Mouse (Mus musculus): Measurements from ENCODE around the gene Actl11.

Gene Actl11

DNA sequence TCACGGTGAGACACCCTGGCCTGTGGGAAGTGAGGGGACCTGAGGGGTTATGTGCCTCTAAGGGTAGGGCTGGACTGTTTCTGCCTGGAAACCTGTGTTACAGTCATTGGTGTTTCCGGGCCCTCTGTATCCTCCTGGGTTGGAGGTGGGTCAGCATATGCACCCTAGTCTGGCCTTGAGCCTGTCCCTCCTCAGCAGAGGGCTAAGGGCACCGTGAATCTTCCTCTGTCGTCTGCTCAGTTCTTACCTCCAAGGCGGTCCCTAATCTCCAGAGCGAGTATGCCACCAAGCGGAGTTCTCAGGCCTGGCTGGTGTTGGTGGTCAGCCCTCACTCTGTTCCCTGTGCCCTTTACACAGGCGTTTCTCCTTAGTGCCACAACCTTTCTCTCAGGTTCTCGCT is 34.6 kb downstream of the Actl11 start:
- no peak for DNase-seq (ENCODE audit: low spot score)

DNA sequence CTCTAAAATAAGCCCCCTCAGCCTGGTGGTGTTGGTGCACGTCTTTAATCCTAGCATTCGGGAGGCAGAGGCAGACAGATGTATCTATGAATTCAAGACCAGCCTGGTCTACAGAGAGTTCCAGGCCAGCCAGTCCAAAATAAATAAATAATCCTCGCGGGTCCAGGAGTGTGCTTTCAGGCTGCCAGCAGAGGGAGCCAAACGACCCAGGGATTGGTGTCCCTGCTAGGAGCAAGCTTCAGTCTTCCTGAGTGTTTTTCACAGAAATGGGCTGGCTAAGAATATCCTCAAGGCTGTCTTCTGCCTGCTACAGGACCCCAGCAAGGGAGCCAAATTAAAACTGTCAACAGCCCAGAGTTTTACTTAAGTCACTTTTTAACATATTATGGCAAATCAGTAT is 35.4 kb downstream of the Actl11 start:
- DNase-seq (ENCODE audit: low spot score), result peak; percentile 80

DNA sequence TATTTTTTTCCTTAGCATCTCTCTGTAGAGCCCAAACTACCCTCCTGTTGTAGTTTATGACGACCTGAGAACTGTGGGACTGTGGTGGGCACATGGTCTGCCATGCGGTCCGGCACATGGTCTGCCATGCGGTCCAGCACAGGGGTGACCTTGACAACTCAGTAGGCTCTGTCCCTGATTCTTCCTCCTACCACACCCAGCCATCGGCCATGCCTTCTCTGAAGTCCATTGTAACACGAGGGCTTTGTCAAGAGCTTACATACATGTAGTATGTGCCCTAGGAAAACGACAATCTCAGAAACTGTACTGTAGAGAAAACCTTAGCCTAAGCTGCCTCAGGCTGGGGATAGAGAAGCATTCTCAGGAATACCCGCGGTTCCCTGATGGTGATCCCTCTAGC is 36.4 kb downstream of the Actl11 start:
- no peak for DNase-seq (ENCODE audit: low spot score)

DNA sequence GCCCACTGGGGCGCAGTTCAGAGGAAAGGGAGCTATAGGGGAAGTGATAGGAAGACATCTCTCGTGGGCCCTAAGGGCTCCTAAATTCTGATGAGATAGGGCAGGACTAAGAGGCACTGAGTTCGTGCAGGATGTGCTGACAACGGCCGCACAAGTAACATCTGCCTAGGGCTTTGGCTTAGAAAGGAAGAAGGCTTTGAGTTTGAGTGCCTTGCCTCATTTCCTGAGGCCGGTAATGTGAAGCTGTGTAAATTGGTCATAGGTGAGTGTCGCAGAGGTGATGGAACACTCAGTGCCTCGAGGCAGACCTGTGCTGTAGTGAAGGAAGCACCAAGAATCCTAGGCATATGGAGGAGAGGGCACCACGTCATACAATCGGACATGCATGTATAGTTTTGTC is 38.4 kb downstream of the Actl11 start:
- no peak for DNase-seq (ENCODE audit: low spot score)

DNA sequence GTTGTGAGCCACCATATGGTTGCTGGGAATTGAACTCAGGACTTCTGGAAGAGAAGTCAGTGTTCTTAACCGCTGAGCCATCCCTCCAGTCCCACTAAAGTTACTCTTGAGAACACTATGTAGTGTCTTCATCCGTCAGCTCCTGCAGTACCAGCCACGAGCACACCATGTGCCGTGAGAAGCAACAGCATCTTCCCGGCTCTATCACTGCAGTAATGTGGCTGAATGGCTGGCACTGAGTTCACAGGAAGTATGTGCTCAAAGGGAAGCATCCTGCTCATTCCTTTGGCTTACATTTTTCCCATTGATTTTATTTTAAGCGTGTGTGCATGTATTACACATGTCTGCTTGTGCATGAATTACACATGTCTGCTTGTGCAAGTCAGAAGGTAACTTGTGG is 39.2 kb downstream of the Actl11 start:
- no peak for DNase-seq (ENCODE audit: low spot score)

DNA sequence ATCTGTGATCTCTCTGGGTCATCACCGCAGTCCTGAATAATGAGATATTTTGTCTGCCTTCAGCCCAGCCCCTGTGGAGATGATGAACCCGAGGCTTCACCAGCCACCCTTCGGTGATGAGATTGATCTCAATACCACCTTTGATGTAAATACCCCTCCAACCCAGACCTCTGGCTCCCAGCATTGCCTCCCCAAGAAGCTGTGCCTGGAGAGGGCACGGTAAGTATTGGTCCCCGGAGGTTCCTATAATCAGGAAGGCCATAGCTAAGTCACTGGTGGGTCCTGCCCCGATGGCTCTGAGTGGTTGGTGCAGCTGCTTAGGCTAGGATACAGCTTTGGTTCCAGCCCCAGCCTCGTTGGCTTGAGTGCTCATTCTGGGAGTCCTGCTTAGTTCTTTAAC is 40.3 kb downstream of the Actl11 start:
- DNase-seq (ENCODE audit: low spot score), result no peak

DNA sequence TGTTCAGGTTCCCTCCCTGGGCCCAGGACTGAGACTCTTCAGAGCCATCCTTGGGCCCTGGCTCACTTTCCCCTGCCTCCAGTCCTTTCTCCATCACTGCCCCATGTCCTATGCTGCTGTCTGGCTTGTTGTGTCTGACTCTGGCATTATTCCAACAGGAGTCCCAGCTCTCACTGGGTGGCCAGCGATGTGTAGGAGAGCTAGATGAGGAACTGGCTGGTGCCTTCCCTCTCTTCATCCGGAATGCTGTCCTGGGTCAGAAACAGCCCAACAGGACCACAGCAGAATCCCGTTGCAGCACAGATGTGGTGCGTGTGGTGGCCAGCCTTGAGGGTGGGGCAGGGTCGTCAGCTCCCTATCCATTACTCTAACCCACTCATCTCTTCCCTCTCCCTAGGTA is 42.0 kb downstream of the Actl11 start:
- no peak for DNase-seq (ENCODE audit: low spot score)

DNA sequence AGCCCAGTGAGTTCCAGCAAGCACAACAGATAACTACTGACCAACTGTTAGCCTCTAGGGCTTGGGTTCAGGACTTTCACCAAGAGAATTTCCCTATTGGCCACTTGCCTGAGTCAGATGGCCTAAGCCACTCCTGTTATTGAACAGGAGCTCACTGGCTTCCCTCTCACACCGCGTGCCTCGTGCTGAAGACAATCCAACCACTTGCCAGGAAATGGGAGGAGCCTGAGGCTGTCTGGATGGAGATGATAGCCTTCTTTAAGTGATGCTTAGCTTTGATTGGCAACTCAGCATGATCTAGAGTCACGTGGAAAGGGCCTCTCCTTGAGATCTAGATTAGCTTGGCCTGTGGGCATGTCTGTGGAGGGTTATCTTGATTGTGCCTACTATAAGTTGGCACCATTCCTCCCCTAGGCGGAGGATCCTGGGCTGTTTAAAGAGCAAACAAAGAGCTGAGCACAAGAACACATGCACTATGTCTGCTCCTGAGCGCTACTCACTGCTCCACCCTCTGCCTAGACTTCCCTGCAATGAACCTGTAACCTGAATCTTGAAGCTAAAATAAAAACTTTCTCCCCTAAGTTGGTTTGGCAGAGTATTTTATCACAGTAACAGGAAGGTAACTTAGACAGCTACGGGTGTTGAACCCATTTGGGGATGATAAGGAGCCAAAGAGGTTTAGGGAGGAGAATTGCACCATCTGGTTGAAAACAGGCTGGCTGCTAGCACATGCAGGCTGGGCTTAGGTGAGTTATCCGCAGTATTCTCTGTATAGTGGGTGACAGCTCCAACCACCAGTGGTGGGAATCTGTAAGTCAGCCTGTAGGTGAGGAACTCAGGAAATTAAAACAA is 43.6 kb downstream of the Actl11 start:
- DNase-seq (ENCODE audit: low spot score), result no peak

DNA sequence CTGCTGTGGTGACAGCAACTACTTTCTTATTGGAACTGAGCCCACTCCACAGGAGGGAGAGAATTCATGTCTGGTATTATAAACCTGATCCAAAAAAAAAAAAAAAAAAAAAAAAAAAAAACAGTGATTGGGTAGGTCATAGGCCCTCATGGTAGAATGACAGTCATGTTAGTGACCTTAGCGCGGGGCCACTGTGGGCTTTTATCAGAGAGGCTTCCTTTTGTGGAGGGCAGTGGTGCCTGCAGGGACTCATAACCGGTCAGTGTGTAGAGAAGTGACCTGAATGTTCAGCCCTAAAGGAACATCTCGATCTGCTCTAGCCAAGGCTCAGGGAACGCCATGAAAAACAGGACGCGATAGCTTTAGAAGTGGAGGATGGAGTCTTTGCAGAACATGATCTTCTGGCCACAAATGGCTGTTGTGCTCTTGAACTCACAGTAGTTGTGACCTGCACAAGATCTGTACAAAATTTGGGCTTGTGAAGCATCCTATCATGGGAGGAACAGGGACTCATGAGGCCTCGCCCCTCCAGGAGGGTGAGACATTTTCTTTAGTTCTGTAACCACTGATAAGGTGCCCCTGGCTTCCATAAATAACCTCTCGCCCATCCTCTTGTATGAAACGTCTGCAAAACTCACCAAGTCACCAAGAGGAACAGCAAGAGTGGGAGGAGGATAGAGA is 46.4 kb downstream of the Actl11 start:
- no peak for DNase-seq (ENCODE audit: low spot score)

DNA sequence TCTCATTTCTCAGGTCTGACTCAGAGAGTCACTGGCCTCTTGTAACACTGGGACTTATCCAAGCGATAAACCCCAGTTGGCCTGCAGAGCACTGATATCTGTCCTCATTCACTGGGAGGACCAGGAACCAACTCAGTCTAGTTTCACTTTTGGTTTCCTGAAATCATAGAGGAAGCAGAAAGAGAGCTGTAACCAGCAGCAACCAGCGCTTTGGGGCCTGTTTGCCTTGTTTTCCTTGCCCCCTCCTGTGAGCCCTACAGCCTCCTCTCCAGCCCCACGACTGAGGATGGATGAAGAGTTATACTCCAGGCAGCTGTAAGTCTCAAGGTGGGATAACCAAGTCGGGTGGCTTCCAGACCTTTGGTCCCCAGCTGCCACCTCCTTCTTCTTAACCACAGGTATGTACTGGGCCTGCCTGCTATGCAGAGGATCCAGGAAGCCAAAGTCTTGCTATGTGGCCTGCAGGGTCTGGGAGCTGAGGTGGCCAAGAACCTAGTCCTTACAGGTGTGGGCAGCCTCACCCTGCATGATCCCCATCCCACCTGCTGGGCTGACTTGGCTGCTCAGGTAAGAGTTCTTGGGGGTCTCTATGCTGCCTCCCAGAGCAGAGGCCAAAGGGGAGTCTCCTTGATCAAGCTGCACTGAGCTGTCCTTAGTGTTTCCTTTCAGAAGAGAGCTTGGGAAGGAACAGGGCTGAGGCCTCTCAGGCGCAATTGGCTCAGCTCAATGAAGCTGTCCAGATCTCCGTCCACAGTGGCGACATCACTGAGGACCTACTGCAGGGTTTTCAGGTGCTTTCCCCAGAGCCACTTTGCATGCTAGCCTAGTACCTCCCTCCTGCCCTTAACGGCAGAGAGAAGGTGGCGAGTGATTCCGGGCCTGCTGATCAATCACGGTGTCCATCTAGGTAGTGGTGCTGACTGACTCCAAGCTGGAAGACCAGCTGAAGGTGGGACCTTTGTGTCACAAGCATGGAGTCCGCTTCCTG is 47.4 kb downstream of the Actl11 start, which contains the start of gene Uba7:
Gene Uba7 (plus strand): TSS at position 107 of the 988 bp plus-strand sequence.
- no peak for DNase-seq (ENCODE audit: low spot score)

DNA sequence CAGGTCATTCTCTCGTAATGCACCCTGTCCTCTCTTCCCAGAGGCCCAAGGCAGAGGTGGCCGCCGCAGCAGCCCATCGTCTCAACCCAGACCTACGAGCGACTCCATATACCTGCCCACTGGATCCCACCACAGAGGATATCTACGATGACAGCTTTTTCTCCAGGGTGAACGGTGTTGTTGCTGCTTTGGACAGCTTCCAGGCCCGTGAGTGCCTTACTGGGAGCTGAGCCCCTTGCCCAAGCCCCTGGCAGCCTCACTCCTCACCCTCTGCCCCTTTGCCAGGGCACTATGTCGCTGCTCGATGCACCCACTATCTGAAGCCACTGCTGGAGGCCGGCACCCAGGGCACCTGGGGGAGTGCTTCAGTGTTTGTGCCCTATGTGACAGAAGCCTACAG is 50.5 kb downstream of the Actl11 start:
- DNase-seq (ENCODE audit: low spot score), result no peak

Measured in ovary, postnatal 36 days (tissue).